In the genomic region with DNA sequence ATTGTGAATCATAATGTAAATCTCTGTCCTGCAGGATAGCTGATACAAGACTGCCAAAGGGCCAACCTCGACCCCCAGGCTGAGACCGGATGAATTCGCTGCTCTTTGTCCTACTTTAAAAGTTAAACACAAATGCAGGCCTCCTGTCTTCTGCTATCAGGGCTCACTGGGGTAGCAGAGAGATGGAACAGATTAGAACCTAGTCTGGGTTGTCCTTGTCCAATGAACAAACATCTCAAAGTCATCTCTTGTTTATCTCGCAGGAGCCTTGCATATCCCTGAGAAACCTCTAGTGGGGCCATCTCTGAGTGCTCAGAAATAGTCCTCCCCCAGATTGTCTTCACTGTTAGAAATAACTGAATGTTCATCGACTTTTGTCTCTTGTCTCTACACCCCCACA, we compare ENCODE assay signal across 17 mouse cellular contexts.
A peak's percentile ranks its signal among the peaks of the same experiment; 100 is the strongest.
DNase-seq lines count a peak whose midpoint lies in the region; ATAC-seq and TF ChIP-seq lines count a peak whose summit lies in the region.
"Had no signal": no experiment of that assay in that cellular context is flagged by ENCODE, and none has a peak within 500 bp of the region (broad histone marks: within the 10 kb centered on the region; RNA-seq: fewer than 3 reads in every experiment).

No protein-coding gene starts in this region.

- TF ChIP-seq CTCF in MEL (IDR thresholded peaks at IDR 0.05 in 2 of 3, conservative IDR thresholded peaks at IDR 0.05 in 1 of 3; ENCODE audit: control insufficient read depth in 1 of 3, insufficient read depth in 1 of 3, low read depth in 2 of 3, low read length in 3 of 3, poor library complexity in 1 of 3, severe bottlenecking in 1 of 3): no peak

- peaks cover 18% of the 10 kb centered on the region for H3K4me1 ChIP-seq in heart, embryonic 15.5 days (replicated peaks)
- peaks cover 9% of the 10 kb centered on the region for H3K4me1 ChIP-seq in heart, embryonic 11.5 days (ENCODE audit: control insufficient read depth, insufficient read depth, low read length)
- peaks cover 51% of the 10 kb centered on the region for H3K4me1 ChIP-seq in lung, embryonic 15.5 days
- H3K4me1 ChIP-seq in MEL (ENCODE audit: control insufficient read depth in 1 of 2, insufficient read depth in 2 of 2, low read length in 2 of 2): peaks cover 2 to 29% of the 10 kb centered on the region in 2 experiments; a peak in 3 of 4 replicates
- H3K4me1 ChIP-seq in liver, embryonic 13.5 days (replicated peaks): peaks cover 53% of the 10 kb centered on the region

- TF ChIP-seq POLR2A in MEL (IDR thresholded peaks at IDR 0.05; ENCODE audit: control insufficient read depth in 1 of 2, insufficient read depth in 1 of 2, low read depth in 1 of 2, low read length in 2 of 2, poor library complexity in 1 of 2): no peak

- no peaks in the 10 kb centered on the region for H3K9me3 ChIP-seq in heart, embryonic 15.5 days (replicated peaks)
- no peaks in the 10 kb centered on the region for H3K9me3 ChIP-seq in heart, embryonic 11.5 days (replicated peaks; ENCODE audit: control insufficient read depth, low read length)
- no peaks in the 10 kb centered on the region for H3K9me3 ChIP-seq in lung, embryonic 15.5 days
- no peaks in the 10 kb centered on the region for H3K9me3 ChIP-seq in MEL (replicated peaks; ENCODE audit: insufficient read depth, low read length)
- H3K9me3 ChIP-seq in liver, embryonic 13.5 days (replicated peaks): no peaks in the 10 kb centered on the region
- H3K9me3 ChIP-seq: forebrain, embryonic 13.5 days; midbrain, embryonic 13.5 days; neural tube, embryonic 13.5 days had no signal

- H3K36me3 ChIP-seq in heart, embryonic 15.5 days: no peaks in the 10 kb centered on the region
- H3K36me3 ChIP-seq in heart, embryonic 11.5 days (ENCODE audit: control insufficient read depth, insufficient read depth, low read length): no peaks in the 10 kb centered on the region
- no peaks in the 10 kb centered on the region for H3K36me3 ChIP-seq in lung, embryonic 15.5 days
- H3K36me3 ChIP-seq in MEL (ENCODE audit: control insufficient read depth in 1 of 2, insufficient read depth in 2 of 2, low read length in 2 of 2): peaks cover 0 to 27% of the 10 kb centered on the region in 2 experiments; a peak in 2 of 4 replicates
- no peaks in the 10 kb centered on the region for H3K36me3 ChIP-seq in liver, embryonic 13.5 days
- H3K36me3 ChIP-seq: midbrain, embryonic 13.5 days; neural tube, embryonic 13.5 days had no signal

- H3K27ac ChIP-seq in heart, embryonic 15.5 days: peak overlapping the region; percentile 27; the same call in 1 of the 2 replicates
- H3K27ac ChIP-seq in heart, embryonic 11.5 days (ENCODE audit: low read depth, low read length): no peak overlapping the region
- H3K27ac ChIP-seq in lung, embryonic 15.5 days: peak overlapping the region; percentile 69
- H3K27ac ChIP-seq in MEL (ENCODE audit: control insufficient read depth, low read depth, low read length): peak overlapping the region; percentile 55
- H3K27ac ChIP-seq in liver, embryonic 13.5 days: peak overlapping the region; percentile 74
- H3K27ac ChIP-seq: forebrain, embryonic 13.5 days; midbrain, embryonic 13.5 days; neural tube, embryonic 13.5 days had no signal

- 64% methylated on average over 5 of the region's 5 CpGs for WGBS in heart, embryonic 15.5 days
- 62% methylated on average over 5 of the region's 5 CpGs for WGBS in heart, embryonic 11.5 days (ENCODE audit: insufficient replicate concordance)
- WGBS in lung, embryonic 15.5 days: 53% methylated on average over 5 of the region's 5 CpGs
- WGBS in liver, embryonic 13.5 days (ENCODE audit: insufficient replicate concordance): 29% methylated on average over 5 of the region's 5 CpGs

- no peak for DNase-seq in lung, adult 18-20 months
- DNase-seq in MEL (ENCODE audit: low read depth, low spot score): no peak
- no peak for DNase-seq in liver, embryonic 13.5 days
- no peak for DNase-seq in gastrocnemius, adult 18-20 months (ENCODE audit: low spot score)
- DNase-seq: adrenal gland, adult 2 months; cerebellum, adult 8-10 months; gastrocnemius, postnatal 10 days; kidney, adult 18-20 months; kidney, postnatal 36 days; lung, postnatal 36 days; thymus, postnatal 36 days had no signal

- H3K79me2 ChIP-seq in MEL (ENCODE audit: control insufficient read depth, insufficient read depth, low read length, poor library complexity): no peaks in the 10 kb centered on the region

- no peak for TF ChIP-seq RAD21 in MEL (IDR thresholded peaks at IDR 0.05; ENCODE audit: low read depth, low read length)

- H3K4me2 ChIP-seq in heart, embryonic 15.5 days: no peak overlapping the region
- no peak overlapping the region for H3K4me2 ChIP-seq in heart, embryonic 11.5 days
- H3K4me2 ChIP-seq in lung, embryonic 15.5 days: no peak overlapping the region
- H3K4me2 ChIP-seq in liver, embryonic 13.5 days: peak overlapping the region; percentile 45
- H3K4me2 ChIP-seq: forebrain, embryonic 13.5 days; midbrain, embryonic 13.5 days; neural tube, embryonic 13.5 days had no signal

- no peak overlapping the region for H3K9ac ChIP-seq in heart, embryonic 15.5 days
- H3K9ac ChIP-seq in heart, embryonic 11.5 days (ENCODE audit: low read depth, low read length): no peak overlapping the region
- no peak overlapping the region for H3K9ac ChIP-seq in lung, embryonic 15.5 days
- H3K9ac ChIP-seq in MEL (ENCODE audit: control insufficient read depth, low read depth, low read length, poor library complexity, severe bottlenecking): no peak overlapping the region
- no peak overlapping the region for H3K9ac ChIP-seq in liver, embryonic 13.5 days
- H3K9ac ChIP-seq: forebrain, embryonic 13.5 days; midbrain, embryonic 13.5 days; neural tube, embryonic 13.5 days had no signal

- no peak for ATAC-seq in heart, embryonic 15.5 days (replicated peaks; ENCODE audit: insufficient number of reproducible peaks, insufficient read depth, low FRiP score, low read depth)
- no peak for ATAC-seq in heart, embryonic 11.5 days (replicated peaks; ENCODE audit: insufficient number of reproducible peaks, low FRiP score, low TSS enrichment)
- no peak for ATAC-seq in lung, embryonic 15.5 days (ENCODE audit: borderline replicate concordance, extremely low read depth, low FRiP score, low TSS enrichment)
- peak; percentile 69 for ATAC-seq in liver, embryonic 13.5 days (ENCODE audit: low read depth)

- H3K4me3 ChIP-seq in heart, embryonic 15.5 days: no peak overlapping the region
- H3K4me3 ChIP-seq in heart, embryonic 11.5 days (ENCODE audit: low read depth, low read length): no peak overlapping the region
- no peak overlapping the region for H3K4me3 ChIP-seq in lung, embryonic 15.5 days
- no peak overlapping the region for H3K4me3 ChIP-seq in MEL (ENCODE audit: control insufficient read depth in 1 of 2, insufficient read depth in 1 of 2, low read depth in 2 of 2, low read length in 2 of 2)
- H3K4me3 ChIP-seq in liver, embryonic 13.5 days (replicated peaks): no peak overlapping the region
- H3K4me3 ChIP-seq: forebrain, embryonic 13.5 days; midbrain, embryonic 13.5 days; neural tube, embryonic 13.5 days had no signal

- TF ChIP-seq EP300 in MEL (IDR thresholded peaks at IDR 0.05; ENCODE audit: low read depth in 1 of 2, low read length in 2 of 2): peak in 1 of 2 experiments; percentile 8; a peak in 1 of 4 replicates

- H3K27me3 ChIP-seq in heart, embryonic 15.5 days: no peaks in the 10 kb centered on the region
- H3K27me3 ChIP-seq in heart, embryonic 11.5 days (ENCODE audit: control insufficient read depth, insufficient read depth, low read length): no peaks in the 10 kb centered on the region
- no peaks in the 10 kb centered on the region for H3K27me3 ChIP-seq in lung, embryonic 15.5 days
- no peaks in the 10 kb centered on the region for H3K27me3 ChIP-seq in MEL (ENCODE audit: control insufficient read depth in 1 of 2, insufficient read depth in 2 of 2, low read length in 2 of 2)
- H3K27me3 ChIP-seq in liver, embryonic 13.5 days: no peaks in the 10 kb centered on the region
- H3K27me3 ChIP-seq: forebrain, embryonic 13.5 days; midbrain, embryonic 13.5 days; neural tube, embryonic 13.5 days had no signal

TF ChIP-seq in MEL, 35 proteins besides CTCF, POLR2A, EP300 and RAD21:
- no peak for TF ChIP-seq MAZ (IDR thresholded peaks at IDR 0.05; ENCODE audit: low read depth, low read length)
- TF ChIP-seq GATA1 (IDR thresholded peaks at IDR 0.05; ENCODE audit: low read depth, low read length): 0 out of 2 replicates have a peak, but pooled peaks have one; percentile 3
- no peak for TF ChIP-seq MEF2A (IDR thresholded peaks at IDR 0.05; ENCODE audit: extremely low read depth, insufficient replicate concordance, low read depth, low read length, poor library complexity, severe bottlenecking)
- 0 out of 2 replicates have a peak, but pooled peaks have one; percentile 4 for TF ChIP-seq TCF12 (IDR thresholded peaks at IDR 0.05; ENCODE audit: low read depth, low read length)
- no peak for TF ChIP-seq ZMIZ1 (IDR thresholded peaks at IDR 0.05; ENCODE audit: low read depth, low read length)
